Mouse (Mus musculus): ENCODE data around the gene S100a6. TPM values are rescaled to one million over a fixed set of nuclear protein-coding genes. Genes with fewer than 3 reads are reported as not detected.

The S100a6 gene
- polyA plus RNA-seq, 1 experiment from 2014 or later: 553 TPM

- Histone ChIP-seq H3K4me1 (no peaks in the 10 kb centered on the region), H3K9me3 (no peaks in the 10 kb centered on the region), H3K27me3 (no peaks in the 10 kb centered on the region), H3K4me2 (no peak overlapping the region), H3K27ac (no peak overlapping the region), H3K36me3 (no peaks in the 10 kb centered on the region), H3K4me3 (no peak overlapping the region), H3K9ac (no peak overlapping the region)
- 83% methylated on average over 1 of the region's 1 CpGs for WGBS
- no peak for ATAC-seq (ENCODE audit: insufficient number of reproducible peaks, low FRiP score, low TSS enrichment, low read depth)
These were observed 26.0 kb downstream of the S100a6 start for GRCm38 (mm10) chr3:90638511-90639275.

- Histone ChIP-seq H3K27ac (no peak overlapping the region), H3K4me1 (no peaks in the 10 kb centered on the region), H3K4me3 (no peak overlapping the region), H3K4me2 (no peak overlapping the region), H3K9ac (no peak overlapping the region), H3K27me3 (no peaks in the 10 kb centered on the region), H3K36me3 (no peaks in the 10 kb centered on the region), H3K9me3 (no peaks in the 10 kb centered on the region)
- no peak for ATAC-seq (ENCODE audit: insufficient number of reproducible peaks, low FRiP score, low TSS enrichment, low read depth)
- WGBS: 52% methylated on average over 7 of the region's 7 CpGs
These were observed 27.0 kb downstream of the S100a6 start for GRCm38 (mm10) chr3:90639511-90640154.

GRCm38 (mm10) chr3:90640981-90641380 is 28.3 kb downstream of the S100a6 start:
- Histone ChIP-seq H3K27ac (no peak overlapping the region), H3K4me2 (no peak overlapping the region), H3K9ac (no peak overlapping the region), H3K4me3 (no peak overlapping the region), H3K4me1 (no peaks in the 10 kb centered on the region), H3K36me3 (no peaks in the 10 kb centered on the region), H3K9me3 (no peaks in the 10 kb centered on the region), H3K27me3 (no peaks in the 10 kb centered on the region)
- no peak for ATAC-seq (ENCODE audit: insufficient number of reproducible peaks, low FRiP score, low TSS enrichment, low read depth)
- WGBS: 78% methylated on average over 7 of the region's 7 CpGs

DNA sequence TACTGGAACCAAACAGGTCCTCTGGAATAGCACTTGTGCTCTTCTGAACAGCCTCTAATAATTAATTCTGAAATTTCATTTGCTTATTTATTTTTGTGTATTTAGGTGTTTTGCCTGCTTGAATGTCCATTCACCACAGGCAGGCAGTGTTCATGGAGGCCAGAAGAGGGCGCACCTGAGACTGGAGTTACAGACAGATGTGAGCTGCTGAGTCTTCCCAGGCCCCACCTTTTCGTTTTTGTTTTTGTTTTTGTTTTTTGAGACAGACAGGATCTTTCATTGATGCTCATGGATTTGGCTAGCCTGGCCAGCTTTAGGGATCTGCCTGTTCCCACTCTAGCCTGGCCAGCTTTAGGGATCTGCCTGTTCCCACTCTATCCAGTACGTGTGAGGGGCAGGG is 31.5 kb downstream of the S100a6 start:
- H3K4me3 ChIP-seq: no peak overlapping the region
- 49% methylated on average over 3 of the region's 3 CpGs for WGBS
- ATAC-seq (ENCODE audit: insufficient number of reproducible peaks, low FRiP score, low TSS enrichment, low read depth): no peak
- no peak overlapping the region for H3K9ac ChIP-seq
- no peaks in the 10 kb centered on the region for H3K9me3 ChIP-seq
- no peak overlapping the region for H3K27ac ChIP-seq
- no peaks in the 10 kb centered on the region for H3K36me3 ChIP-seq
- H3K4me1 ChIP-seq: no peaks in the 10 kb centered on the region
- H3K27me3 ChIP-seq: no peaks in the 10 kb centered on the region
- no peak overlapping the region for H3K4me2 ChIP-seq

DNA sequence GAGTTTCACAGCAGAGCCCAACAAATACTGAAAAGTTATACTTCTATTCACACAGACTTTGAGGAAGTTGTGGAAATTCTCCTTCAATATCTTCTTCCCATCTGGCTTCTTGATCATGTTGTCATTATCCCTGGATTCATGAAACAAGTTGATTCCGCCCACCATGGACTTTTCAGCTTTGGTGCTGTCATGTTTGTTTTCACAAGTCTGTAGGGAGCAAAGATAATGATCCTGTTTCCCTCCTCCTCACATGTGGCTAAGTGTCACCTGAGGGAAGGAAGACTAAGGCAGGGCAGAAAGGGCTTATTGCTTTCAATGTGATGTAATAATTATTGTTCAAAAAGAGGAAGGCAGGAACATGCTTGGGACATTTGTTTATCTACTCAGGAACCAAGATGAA is 34.6 kb downstream of the S100a6 start:
- H3K4me3 ChIP-seq: no peak overlapping the region
- no peaks in the 10 kb centered on the region for H3K27me3 ChIP-seq
- no peaks in the 10 kb centered on the region for H3K36me3 ChIP-seq
- H3K27ac ChIP-seq: no peak overlapping the region
- H3K9me3 ChIP-seq: no peaks in the 10 kb centered on the region
- H3K4me1 ChIP-seq: no peaks in the 10 kb centered on the region
- 88% methylated on average over 1 of the region's 1 CpGs for WGBS
- H3K9ac ChIP-seq: no peak overlapping the region
- no peak overlapping the region for H3K4me2 ChIP-seq
- ATAC-seq (ENCODE audit: insufficient number of reproducible peaks, low FRiP score, low TSS enrichment, low read depth): no peak

DNA sequence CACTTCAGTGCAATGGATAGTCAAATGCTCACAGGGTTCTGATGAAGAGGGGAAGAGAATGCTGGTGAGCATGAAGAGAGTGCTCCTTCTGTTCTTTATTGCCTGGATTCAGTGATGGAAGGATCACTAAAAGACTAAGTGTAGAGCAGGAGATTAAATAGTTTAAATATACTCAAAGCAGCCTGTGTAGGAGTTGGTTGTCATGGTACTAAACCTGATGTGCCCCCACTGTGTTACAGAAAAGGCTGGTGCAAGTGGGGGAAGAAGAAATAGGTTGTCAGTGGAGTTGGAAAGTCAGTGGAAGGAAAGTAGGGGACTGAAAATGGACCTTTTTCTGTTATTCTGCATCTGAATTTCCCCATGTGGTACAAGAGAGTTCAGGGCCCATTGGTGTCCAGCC is 36.3 kb downstream of the S100a6 start:
- H3K4me2 ChIP-seq: no peak overlapping the region
- ATAC-seq (ENCODE audit: insufficient number of reproducible peaks, low FRiP score, low TSS enrichment, low read depth): no peak
- no peaks in the 10 kb centered on the region for H3K27me3 ChIP-seq
- no peaks in the 10 kb centered on the region for H3K9me3 ChIP-seq
- no peak overlapping the region for H3K27ac ChIP-seq
- H3K4me1 ChIP-seq: no peaks in the 10 kb centered on the region
- no peaks in the 10 kb centered on the region for H3K36me3 ChIP-seq
- no peak overlapping the region for H3K4me3 ChIP-seq
- no peak overlapping the region for H3K9ac ChIP-seq

DNA sequence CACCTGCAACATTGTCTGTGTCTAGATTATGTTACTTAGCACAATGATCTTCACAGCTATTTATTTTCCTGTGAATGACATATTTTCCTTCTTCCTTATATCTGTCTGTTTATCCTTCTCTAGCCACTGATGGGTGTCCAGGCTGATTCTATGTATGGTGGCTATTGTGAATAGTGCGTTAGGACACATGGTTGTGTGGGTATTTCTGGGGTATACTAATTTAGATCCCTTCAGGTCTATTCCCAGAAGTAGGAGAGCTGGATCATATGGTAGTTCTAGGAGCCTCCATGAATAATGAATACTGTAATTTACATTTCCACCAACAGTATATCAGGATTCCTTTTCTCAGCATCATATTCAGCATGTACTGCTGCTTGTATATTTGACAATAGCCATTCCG is 37.1 kb downstream of the S100a6 start:
- no peaks in the 10 kb centered on the region for H3K36me3 ChIP-seq
- H3K4me1 ChIP-seq: no peaks in the 10 kb centered on the region
- H3K4me2 ChIP-seq: no peak overlapping the region
- no peak overlapping the region for H3K27ac ChIP-seq
- 90% methylated on average over 2 of the region's 2 CpGs for WGBS
- H3K27me3 ChIP-seq: no peaks in the 10 kb centered on the region
- ATAC-seq (ENCODE audit: insufficient number of reproducible peaks, low FRiP score, low TSS enrichment, low read depth): no peak
- no peak overlapping the region for H3K4me3 ChIP-seq
- no peaks in the 10 kb centered on the region for H3K9me3 ChIP-seq
- H3K9ac ChIP-seq: no peak overlapping the region

DNA sequence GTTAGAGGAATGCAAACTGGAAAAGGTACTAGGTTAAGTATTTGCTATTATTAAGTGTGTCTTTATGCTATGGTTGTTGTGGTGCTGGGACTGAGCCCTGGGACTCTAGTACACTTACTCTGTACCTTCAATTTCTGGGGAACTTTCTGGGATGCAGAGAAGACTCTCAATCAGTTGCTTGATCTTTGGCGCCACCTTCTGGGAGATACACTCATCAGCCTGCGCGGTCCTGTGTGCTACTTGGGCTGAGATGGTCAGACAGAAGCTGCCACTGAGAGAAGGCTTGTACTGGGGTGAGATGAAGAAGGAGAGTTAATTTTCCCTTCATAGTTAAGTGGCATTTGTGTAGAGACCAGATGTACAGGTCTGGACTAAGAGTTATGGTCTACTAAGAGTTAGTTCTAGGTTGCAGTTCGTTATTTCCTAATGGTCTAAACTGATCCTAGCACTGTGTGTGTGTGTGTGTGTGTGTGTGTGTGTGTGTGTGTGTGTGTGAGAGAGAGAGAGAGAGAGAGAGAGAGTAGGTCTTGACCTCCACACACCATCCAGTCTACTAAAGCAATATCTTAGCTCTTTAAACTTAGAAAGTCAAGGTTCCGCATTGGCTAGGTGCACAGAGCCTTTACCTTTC is 40.3 kb downstream of the S100a6 start:
- no peaks in the 10 kb centered on the region for H3K4me1 ChIP-seq
- H3K27me3 ChIP-seq: 0 out of 2 replicates have a peak, but pooled peaks cover 3% of the 10 kb centered on the region
- H3K4me2 ChIP-seq: no peak overlapping the region
- ATAC-seq (ENCODE audit: insufficient number of reproducible peaks, low FRiP score, low TSS enrichment, low read depth): no peak
- H3K4me3 ChIP-seq: no peak overlapping the region
- H3K36me3 ChIP-seq: no peaks in the 10 kb centered on the region
- 34% methylated on average over 5 of the region's 5 CpGs for WGBS
- H3K27ac ChIP-seq: no peak overlapping the region
- H3K9me3 ChIP-seq: no peaks in the 10 kb centered on the region
- no peak overlapping the region for H3K9ac ChIP-seq

DNA sequence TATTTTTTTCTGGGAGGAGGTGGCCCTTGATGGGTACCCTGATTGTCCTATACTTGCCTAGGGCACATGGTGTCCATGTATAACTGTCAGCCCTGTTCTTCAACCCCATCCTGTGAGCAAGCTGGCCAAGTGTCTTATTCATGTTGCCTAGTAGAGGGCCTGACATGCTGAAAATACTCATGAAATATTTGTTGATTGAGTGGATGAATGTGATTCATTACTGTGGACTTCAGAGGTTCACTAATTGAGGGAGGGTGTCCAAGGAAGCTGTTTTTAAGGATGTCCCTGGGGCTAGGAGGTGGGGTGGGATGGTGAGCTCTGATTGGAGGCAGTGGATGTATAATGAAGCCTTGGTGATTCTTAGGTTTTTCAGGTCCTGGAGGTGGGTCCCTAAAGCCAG is 41.0 kb downstream of the S100a6 start, which contains the start of gene S100a7a:
Gene S100a7a (plus strand): TSS at position 301 of the 400 bp plus-strand sequence.
- H3K4me3 ChIP-seq: no peak within 1 kb of the TSS
- no peak within 1 kb of the TSS for H3K9ac ChIP-seq
- 0 out of 2 replicates have a peak, but pooled peaks cover 3% of the 10 kb centered on the region for H3K27me3 ChIP-seq
- ATAC-seq (ENCODE audit: insufficient number of reproducible peaks, low FRiP score, low TSS enrichment, low read depth): no peak
- H3K4me1 ChIP-seq: no peaks in the 10 kb centered on the region
- H3K9me3 ChIP-seq: no peaks in the 10 kb centered on the region
- no peak within 1 kb of the TSS for H3K4me2 ChIP-seq
- H3K27ac ChIP-seq: no peak within 1 kb of the TSS
- no peaks in the 10 kb centered on the region for H3K36me3 ChIP-seq

DNA sequence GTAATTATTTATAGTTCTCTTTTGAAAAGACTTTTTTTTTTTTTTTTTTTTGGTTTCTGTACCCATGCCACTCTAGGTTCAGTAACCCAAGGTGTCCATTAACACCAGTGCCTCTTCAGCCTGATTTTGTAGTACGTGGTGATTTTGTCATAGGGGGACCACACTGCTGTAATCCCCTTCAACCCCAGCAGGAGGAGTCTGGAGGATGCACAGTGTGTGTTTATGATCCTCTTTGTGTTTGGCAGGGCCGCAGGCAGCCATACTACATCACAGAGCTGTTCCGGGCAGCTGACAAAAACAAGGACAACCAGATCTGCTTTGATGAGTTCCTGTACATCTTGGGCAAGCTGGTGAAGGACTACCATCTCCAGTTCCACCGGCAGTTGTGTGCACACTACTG is 44.7 kb downstream of the S100a6 start:
- H3K27ac ChIP-seq: no peak overlapping the region
- ATAC-seq (ENCODE audit: insufficient number of reproducible peaks, low FRiP score, low TSS enrichment, low read depth): no peak
- H3K9me3 ChIP-seq: no peaks in the 10 kb centered on the region
- H3K4me1 ChIP-seq: no peaks in the 10 kb centered on the region
- 0 out of 2 replicates have a peak, but pooled peaks cover 3% of the 10 kb centered on the region for H3K27me3 ChIP-seq
- WGBS: 72% methylated on average over 4 of the region's 4 CpGs
- no peak overlapping the region for H3K4me3 ChIP-seq
- H3K36me3 ChIP-seq: no peaks in the 10 kb centered on the region
- H3K9ac ChIP-seq: no peak overlapping the region
- H3K4me2 ChIP-seq: no peak overlapping the region

DNA sequence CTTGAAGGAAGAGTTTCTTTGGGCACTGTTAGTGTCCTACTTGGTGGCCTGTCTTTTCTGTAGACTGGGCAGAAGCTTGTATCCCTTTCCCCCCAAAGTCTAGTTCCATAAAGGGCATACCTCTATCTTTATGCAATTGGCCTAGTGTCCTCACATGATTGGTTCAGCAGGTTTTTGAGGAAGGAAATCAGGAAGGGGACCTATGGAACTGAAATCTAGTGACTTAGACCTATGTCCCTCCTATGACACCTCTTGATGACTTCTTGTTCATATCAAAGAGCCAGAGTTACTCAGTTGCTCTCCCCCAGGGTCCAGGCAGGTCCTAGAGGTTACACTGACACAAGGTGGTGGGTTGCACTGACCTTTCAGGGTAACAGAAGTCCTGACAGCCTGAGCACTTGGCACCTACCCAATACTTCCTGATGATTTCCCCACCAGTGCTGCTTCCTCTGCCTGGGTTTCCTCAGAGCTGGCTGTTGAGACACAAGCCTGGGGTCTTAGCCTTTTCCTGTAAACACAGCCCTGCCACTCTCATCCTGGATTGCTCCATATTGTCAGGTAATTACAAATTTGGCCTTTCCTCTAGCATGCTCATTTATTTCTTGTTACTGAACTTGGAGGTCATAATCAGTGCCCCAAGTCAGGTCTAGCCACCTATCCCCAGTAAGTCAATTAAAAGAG is 46.8 kb downstream of the S100a6 start:
- no peak overlapping the region for H3K9ac ChIP-seq
- H3K27ac ChIP-seq: no peak overlapping the region
- H3K36me3 ChIP-seq: no peaks in the 10 kb centered on the region
- H3K4me1 ChIP-seq: no peaks in the 10 kb centered on the region
- H3K4me3 ChIP-seq: no peak overlapping the region
- H3K4me2 ChIP-seq: no peak overlapping the region
- no peak for ATAC-seq (ENCODE audit: insufficient number of reproducible peaks, low FRiP score, low TSS enrichment, low read depth)
- H3K9me3 ChIP-seq: no peaks in the 10 kb centered on the region
- H3K27me3 ChIP-seq: 0 out of 2 replicates have a peak, but pooled peaks cover 3% of the 10 kb centered on the region

- Histone ChIP-seq H3K4me1 (no peaks in the 10 kb centered on the region), H3K9ac (no peak overlapping the region), H3K9me3 (no peaks in the 10 kb centered on the region), H3K4me3 (no peak overlapping the region), H3K4me2 (no peak overlapping the region), H3K36me3 (no peaks in the 10 kb centered on the region), H3K27ac (no peak overlapping the region), H3K27me3 (no peaks in the 10 kb centered on the region)
- WGBS: 81% methylated on average over 2 of the region's 2 CpGs
- no peak for ATAC-seq (ENCODE audit: insufficient number of reproducible peaks, low FRiP score, low TSS enrichment, low read depth)
These were observed 51.5 kb downstream of the S100a6 start for GRCm38 (mm10) chr3:90664219-90664618.
